Mouse (Mus musculus): Measurements from ENCODE around the gene Nrp1. TPM values are rescaled to one million over a fixed set of nuclear protein-coding genes. Genes with fewer than 3 reads are reported as not detected.

Gene Nrp1
- polyA plus RNA-seq, 1 experiment from 2014 or later: 55.9 TPM

DNA sequence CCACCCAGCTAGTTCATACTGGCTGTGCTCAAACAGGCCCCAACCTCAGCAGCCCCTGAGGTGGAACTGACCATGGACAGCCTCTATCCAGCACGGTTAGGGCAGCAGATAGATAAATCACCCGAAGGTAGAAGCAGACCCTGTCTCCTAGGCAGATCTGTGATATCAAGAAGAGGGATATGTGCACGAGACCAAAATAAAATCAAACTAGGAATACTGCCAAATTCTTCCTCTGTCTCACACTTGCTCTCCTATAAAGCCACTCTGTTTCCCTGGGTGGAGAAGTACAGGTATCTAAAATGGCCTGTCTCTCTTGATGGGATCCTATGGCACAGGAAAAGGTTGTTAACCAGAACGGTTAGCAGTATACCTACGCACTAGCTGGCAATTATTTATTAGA, 2.2 kb upstream of the Nrp1 start:
- Histone ChIP-seq H3K36me3 (ENCODE audit: poor library complexity, severe bottlenecking) (no peaks in the 10 kb centered on the region), H3K27ac (no peak overlapping the region), H3K4me3 (no peak overlapping the region), H3K27me3 (peaks cover 10% of the 10 kb centered on the region), H3K9me3 (replicated peaks) (no peaks in the 10 kb centered on the region), H3K4me2 (no peak overlapping the region; the same call in 1 of the 2 replicates), H3K4me1 (peaks cover 35% of the 10 kb centered on the region), H3K9ac (no peak overlapping the region)
- ATAC-seq: no peak
- 85% methylated on average over 5 of the region's 5 CpGs for WGBS

DNA sequence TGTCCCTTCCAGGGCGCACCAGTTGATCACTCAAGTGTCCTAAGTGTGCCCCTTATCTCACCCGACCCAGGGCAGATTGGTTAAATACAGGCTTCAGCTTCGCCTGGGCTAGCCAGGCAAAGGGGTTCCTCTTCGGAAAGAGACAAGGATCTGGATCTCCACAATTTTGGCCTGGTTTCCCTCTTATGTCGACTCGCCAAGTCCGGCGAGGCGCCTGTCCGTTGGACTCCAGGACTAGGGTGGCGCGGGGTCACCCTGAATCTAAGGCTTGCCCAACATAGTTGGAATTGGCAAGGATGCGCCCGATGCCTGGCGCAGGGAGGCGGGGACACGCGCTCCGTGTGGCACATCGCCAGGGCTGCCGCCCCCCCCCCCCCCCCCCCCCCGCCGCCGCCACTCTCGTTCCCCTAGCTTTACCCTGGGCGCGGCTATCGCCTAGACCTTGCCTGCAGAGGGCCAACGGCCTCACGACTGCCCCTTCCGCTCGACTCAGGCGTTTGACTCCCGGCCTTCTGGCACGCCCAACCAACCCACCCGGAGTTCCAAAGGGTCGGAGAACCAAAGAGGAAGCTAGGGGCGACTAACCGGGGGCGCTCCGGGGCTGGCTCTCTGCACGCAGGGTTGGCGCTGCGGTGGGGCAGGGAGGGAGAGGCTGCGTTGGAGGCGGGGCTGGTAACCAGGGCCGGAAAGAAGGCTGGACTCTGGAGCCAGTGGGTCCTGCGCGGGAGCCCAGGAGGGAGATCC, 1.4 kb upstream of the Nrp1 start:
- Histone ChIP-seq H3K4me2 (peak overlapping the region; percentile 100), H3K9me3 (replicated peaks) (no peaks in the 10 kb centered on the region), H3K4me3 (peak overlapping the region; percentile 72), H3K27me3 (peaks cover 14% of the 10 kb centered on the region), H3K36me3 (ENCODE audit: poor library complexity, severe bottlenecking) (no peaks in the 10 kb centered on the region), H3K4me1 (peaks cover 41% of the 10 kb centered on the region), H3K9ac (peak overlapping the region; percentile 83), H3K27ac (peak overlapping the region; percentile 44)
- 3% methylated on average over 37 of the region's 49 CpGs for WGBS
- ATAC-seq: peak; percentile 60

DNA sequence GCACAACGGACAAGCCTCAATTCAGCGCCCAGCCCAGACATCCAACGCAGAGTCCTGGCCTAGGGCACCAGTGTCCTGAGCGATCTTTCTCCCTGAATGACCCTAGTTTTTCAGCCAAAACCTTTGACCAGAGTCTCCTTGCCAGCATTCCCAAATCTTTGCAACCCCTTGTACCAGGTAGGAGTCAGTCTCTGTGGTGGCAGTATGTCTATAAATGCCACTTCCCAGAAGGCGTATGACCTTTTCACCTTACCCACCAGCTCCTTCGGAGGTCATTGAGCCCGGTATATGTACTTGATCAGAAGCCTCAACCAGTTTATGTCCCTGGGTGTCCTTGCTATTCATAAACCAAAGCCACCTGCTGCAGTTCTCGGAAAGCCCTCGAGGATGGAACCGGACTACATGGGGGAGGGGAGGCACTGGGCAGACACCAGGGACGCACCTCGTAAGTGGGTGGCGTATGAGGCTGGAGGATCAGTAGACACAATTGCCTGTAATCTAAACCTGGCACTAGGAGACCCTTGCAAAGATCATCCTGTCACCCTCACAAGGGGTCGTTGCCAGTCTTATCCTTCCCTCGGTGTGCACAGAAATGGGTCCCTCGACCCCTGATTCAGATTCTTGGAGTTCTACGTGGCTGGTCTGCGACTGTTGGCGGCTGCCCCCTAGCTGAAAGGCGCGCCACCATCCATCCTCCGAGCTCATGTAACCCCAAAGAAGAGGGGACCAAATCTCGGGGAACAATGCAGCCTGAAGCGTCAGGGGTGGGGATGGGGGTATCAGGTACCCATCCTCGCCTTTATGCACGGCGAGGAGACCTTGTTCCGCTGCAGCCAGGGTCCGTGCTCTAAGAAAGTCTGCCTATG, 631 bp upstream of the Nrp1 start:
- peak; percentile 66 for ATAC-seq
- under 1% methylated on average over 29 of the region's 29 CpGs for WGBS
- H3K27me3 ChIP-seq: peaks cover 14% of the 10 kb centered on the region

DNA sequence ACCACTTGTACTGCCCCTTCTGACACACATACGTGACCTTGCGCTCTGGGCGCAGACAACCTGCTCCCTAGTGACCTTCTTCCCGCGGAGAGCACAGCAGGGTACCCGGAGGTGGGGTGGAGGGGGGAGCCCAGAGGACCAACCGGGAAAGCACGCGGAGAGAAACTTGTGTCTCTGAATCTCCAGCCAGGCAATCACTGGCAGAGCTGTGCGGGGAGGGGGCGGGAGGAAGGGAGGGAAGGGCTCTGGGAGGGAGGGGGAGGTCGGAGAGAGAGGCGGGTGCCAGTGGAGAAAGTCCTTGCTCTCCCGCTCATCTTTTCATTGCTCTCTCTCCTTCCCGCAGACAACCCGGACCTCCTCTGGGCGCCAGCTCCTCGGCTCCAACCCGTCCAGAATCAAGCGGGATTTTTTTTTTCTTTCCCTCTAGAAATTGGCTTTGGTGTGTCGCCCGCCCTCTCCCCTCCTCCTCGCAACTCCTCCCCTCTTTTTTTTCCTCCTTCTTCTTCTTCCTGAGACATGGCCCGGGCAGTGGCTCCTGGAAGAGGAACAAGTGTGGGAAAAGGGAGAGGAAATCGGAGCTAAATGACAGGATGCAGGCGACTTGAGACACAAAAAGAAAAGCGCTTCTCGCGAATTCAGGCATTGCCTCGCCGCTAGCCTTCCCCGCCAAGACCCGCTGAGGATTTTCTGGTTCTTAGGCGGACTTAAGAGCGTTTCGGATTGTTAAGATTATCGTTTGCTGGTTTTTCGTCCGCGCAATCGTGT, 534 bp downstream of the Nrp1 start:
- Histone ChIP-seq H3K4me2 (peak overlapping the region; percentile 100), H3K27ac (peak overlapping the region; percentile 95), H3K27me3 (peaks cover 14% of the 10 kb centered on the region), H3K9ac (peak overlapping the region; percentile 83), H3K9me3 (replicated peaks) (no peaks in the 10 kb centered on the region), H3K4me3 (peak overlapping the region; percentile 72), H3K36me3 (ENCODE audit: poor library complexity, severe bottlenecking) (no peaks in the 10 kb centered on the region), H3K4me1 (peaks cover 59% of the 10 kb centered on the region)
- peak; percentile 34 for ATAC-seq
- 0% methylated on average over 37 of the region's 41 CpGs for WGBS

More for the DNA sequence above, 631 bp upstream of the Nrp1 start:
- Histone ChIP-seq H3K4me1 (peaks cover 49% of the 10 kb centered on the region), H3K36me3 (ENCODE audit: poor library complexity, severe bottlenecking) (no peaks in the 10 kb centered on the region), H3K9me3 (replicated peaks) (no peaks in the 10 kb centered on the region), H3K4me3 (peak overlapping the region; percentile 72), H3K4me2 (peak overlapping the region; percentile 100), H3K9ac (peak overlapping the region; percentile 83), H3K27ac (peak overlapping the region; percentile 95)

DNA sequence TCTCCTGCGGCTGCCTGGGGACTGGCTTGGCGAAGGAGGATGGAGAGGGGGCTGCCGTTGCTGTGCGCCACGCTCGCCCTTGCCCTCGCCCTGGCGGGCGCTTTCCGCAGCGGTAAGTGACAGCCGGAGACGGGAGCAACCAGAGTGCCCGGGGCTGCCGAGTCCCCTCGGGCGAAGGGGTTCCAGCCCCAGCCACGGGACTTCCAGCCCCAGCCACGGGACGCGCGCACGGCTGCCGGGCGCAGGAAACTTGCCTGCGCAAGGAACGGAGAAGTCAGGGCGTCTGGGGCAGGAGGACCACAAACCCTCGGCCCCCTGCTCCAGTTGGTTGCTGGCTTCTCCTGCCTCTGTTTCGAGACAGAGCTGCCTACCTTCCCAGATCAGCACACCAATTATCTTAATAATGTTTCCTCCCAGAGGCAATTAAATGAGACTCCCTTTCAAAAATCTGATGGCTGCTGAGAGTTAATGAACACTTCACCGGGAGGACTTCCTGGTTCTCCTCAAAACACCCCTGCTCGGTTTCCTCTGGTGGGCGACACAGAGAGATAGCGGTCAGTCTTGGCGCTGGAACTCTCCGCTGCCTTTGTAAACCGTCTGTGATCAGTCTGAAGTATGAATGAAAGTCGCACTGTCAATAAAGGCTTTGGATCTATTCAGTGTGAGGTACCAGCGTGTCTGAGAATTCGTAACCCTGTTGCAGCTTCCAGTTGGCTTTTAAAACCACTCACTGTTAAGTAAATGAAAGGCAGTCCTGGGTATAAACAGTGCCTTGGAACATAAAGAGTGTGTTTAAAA, 1.3 kb downstream of the Nrp1 start:
- H3K36me3 ChIP-seq (ENCODE audit: poor library complexity, severe bottlenecking): no peaks in the 10 kb centered on the region; the same call in 1 of the 2 replicates
- H3K27ac ChIP-seq: peak overlapping the region; percentile 95
- peak overlapping the region; percentile 83 for H3K9ac ChIP-seq
- peak; percentile 38 for ATAC-seq
- peak overlapping the region; percentile 72 for H3K4me3 ChIP-seq
- peak overlapping the region; percentile 100 for H3K4me2 ChIP-seq
- H3K9me3 ChIP-seq (replicated peaks): no peaks in the 10 kb centered on the region
- under 1% methylated on average over 40 of the region's 40 CpGs for WGBS
- peaks cover 61% of the 10 kb centered on the region for H3K4me1 ChIP-seq
- peaks cover 16% of the 10 kb centered on the region for H3K27me3 ChIP-seq

DNA sequence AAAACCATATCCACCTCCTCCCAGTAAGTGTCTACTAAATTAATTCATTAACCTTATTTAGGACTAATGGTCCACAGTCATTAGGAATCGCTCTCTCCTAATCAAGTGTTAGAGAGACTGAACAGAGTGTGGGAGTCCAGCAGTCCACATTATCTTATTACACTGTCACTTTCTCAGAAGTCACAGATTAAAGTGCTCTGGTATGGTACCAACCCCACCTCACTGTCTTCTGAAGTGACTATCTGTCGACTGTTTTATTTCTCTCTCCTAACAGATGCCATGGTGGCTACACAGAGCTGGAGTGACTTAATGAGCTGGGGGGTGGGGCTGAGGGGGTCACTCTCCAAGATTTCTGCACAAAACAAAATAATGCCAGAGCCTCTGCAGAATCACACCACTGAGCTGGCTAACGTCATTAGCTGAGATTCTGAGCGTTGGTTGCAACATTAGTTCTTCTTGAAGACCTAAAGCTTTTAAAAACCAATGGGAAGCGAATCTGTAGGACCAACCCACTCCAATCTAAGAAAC, 3.0 kb downstream of the Nrp1 start:
- no peak for ATAC-seq
- Histone ChIP-seq H3K27ac (peak overlapping the region; percentile 3; the same call in 1 of the 2 replicates), H3K36me3 (ENCODE audit: poor library complexity, severe bottlenecking) (no peaks in the 10 kb centered on the region; the same call in 1 of the 2 replicates), H3K4me1 (peaks cover 60% of the 10 kb centered on the region), H3K27me3 (peaks cover 7% of the 10 kb centered on the region; the same call in 1 of the 2 replicates), H3K4me2 (peak overlapping the region; percentile 100), H3K9ac (peak overlapping the region; percentile 83), H3K4me3 (peak overlapping the region; percentile 72), H3K9me3 (replicated peaks) (no peaks in the 10 kb centered on the region)
- 23% methylated on average over 5 of the region's 5 CpGs for WGBS

DNA sequence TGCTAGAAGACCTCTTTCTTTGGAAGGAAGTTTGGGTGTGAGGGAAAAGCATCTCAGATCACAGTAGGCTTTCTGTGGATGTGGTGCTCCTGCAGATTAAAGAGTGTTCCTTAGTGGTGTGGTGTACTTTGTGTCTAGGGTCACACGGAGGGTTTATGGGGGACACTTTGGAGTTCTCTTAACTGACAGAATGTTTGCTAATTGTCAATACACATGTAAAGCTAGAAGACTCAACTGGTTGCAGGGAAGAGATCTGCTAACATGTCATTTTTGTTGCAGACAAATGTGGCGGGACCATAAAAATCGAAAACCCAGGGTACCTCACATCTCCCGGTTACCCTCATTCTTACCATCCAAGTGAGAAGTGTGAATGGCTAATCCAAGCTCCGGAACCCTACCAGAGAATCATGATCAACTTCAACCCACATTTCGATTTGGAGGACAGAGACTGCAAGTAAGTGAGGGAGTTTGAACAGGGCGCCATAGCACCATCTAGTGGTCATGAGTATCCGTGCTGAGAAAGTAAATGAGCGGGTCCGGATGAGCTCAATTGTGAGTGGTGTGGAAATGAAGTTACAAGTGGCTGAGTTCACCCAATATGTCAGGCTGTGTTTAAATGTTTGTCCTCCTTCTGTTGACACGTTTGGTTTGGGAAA, 4.7 kb downstream of the Nrp1 start:
- Histone ChIP-seq H3K27me3 (peaks cover 7% of the 10 kb centered on the region; the same call in 1 of the 2 replicates), H3K9ac (no peak overlapping the region), H3K4me2 (peak overlapping the region; percentile 53), H3K36me3 (ENCODE audit: poor library complexity, severe bottlenecking) (no peaks in the 10 kb centered on the region; the same call in 1 of the 2 replicates), H3K9me3 (replicated peaks) (no peaks in the 10 kb centered on the region), H3K4me3 (peak overlapping the region; percentile 26), H3K27ac (no peak overlapping the region), H3K4me1 (peaks cover 45% of the 10 kb centered on the region)
- ATAC-seq: no peak
- WGBS: 8% methylated on average over 11 of the region's 11 CpGs

DNA sequence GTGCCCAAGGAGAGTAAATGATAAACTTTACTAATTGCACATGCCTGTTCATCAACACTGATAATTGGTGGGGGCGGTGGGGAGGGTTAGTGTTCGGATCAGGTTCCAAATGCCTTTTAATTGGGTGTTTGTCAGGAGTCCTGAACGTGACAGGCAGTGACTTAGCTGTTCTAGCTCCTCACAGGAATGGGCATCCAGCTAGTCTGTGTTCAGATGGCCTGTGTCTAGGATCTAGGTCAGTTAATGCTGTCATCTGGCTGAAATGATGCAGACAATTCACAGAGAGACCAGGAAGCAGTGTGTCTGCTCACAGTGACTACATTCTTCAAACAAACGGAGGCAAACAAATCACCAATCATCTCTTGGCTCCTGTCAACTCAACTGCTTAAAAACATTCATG, 12.1 kb downstream of the Nrp1 start:
- no peak overlapping the region for H3K27ac ChIP-seq
- H3K9me3 ChIP-seq (replicated peaks): no peaks in the 10 kb centered on the region
- ATAC-seq: no peak
- H3K9ac ChIP-seq: no peak overlapping the region
- H3K36me3 ChIP-seq (ENCODE audit: poor library complexity, severe bottlenecking): no peaks in the 10 kb centered on the region
- H3K4me2 ChIP-seq: no peak overlapping the region
- H3K27me3 ChIP-seq: no peaks in the 10 kb centered on the region
- no peak overlapping the region for H3K4me3 ChIP-seq
- H3K4me1 ChIP-seq: peaks cover 28% of the 10 kb centered on the region
- 65% methylated on average over 4 of the region's 4 CpGs for WGBS

DNA sequence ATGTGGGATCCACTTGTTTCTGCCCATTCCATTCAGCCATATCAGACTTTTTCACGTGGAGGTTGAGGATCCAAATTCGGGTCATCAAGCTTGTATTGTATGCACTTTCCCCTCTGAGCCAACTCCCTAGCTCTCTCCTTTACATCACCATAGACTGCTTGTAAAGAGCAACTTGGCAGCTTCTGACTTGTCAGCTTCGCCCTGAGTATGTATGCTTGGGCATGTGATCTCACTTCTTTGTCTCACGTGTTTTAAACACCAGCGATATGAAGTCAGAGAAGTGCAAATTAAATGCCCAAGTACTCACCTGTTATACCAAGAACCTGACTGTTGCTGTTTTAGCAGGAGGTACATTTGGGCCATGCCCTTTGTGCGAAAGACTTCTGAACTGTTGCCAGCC, 12.6 kb downstream of the Nrp1 start:
- no peaks in the 10 kb centered on the region for H3K27me3 ChIP-seq
- WGBS: 73% methylated on average over 6 of the region's 6 CpGs
- no peaks in the 10 kb centered on the region for H3K9me3 ChIP-seq (replicated peaks)
- H3K27ac ChIP-seq: no peak overlapping the region
- H3K36me3 ChIP-seq (ENCODE audit: poor library complexity, severe bottlenecking): no peaks in the 10 kb centered on the region
- H3K9ac ChIP-seq: no peak overlapping the region
- ATAC-seq: no peak
- no peak overlapping the region for H3K4me2 ChIP-seq
- H3K4me3 ChIP-seq: no peak overlapping the region
- peaks cover 33% of the 10 kb centered on the region for H3K4me1 ChIP-seq

DNA sequence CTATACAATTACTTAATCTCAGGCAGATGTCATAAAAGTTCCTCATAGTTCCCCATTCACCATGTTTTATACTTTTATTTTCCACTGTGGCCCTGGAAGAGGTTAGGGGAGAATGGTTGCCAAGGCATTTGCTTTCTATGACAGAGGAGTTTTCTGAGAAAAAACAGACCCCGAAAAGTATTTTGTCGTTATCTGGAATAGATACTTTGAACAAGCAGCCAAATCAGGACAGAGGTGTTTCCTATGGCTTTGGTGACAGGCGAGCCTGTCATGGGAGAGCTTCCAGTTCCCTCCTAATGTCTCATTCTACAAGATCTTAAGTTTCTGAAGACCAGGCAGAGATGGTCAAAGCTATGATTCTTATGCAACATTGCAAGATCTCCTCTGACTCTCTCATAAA, 13.4 kb downstream of the Nrp1 start:
- Histone ChIP-seq H3K4me2 (no peak overlapping the region), H3K4me3 (no peak overlapping the region), H3K27ac (no peak overlapping the region), H3K9me3 (replicated peaks) (no peaks in the 10 kb centered on the region), H3K27me3 (no peaks in the 10 kb centered on the region), H3K9ac (no peak overlapping the region), H3K36me3 (ENCODE audit: poor library complexity, severe bottlenecking) (no peaks in the 10 kb centered on the region), H3K4me1 (peaks cover 41% of the 10 kb centered on the region)
- ATAC-seq: no peak
- WGBS: 86% methylated on average over 3 of the region's 3 CpGs

Measured in forebrain, embryonic 13.5 days (tissue).